Mouse (Mus musculus): ENCODE measurements around the gene Chrna10. TPM values are rescaled to one million over a fixed set of nuclear protein-coding genes. Genes with fewer than 3 reads are reported as not detected.

The Chrna10 gene
- polyA plus RNA-seq, 1 experiment from 2014 or later = not detected

DNA sequence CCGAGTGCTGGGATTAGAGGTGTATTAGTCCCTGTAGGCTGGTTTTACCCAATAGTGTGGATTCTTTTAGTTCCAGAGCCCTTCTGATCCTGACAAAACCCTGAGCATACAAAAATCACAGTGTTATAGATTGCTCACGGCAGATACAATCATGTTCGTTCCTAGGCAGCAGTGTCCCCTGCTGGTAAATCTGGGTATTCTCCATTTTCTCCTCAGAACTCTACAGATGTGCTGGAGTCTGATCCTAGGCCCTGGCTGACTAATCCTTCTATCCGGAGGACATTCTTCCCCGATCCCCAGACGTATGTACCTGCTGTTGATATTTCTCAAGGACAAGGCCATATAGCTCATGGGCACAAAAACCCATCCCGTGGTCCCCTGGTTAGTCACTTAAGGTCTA is 38.1 kb downstream of the Chrna10 start:
- Histone ChIP-seq H3K9me3 (replicated peaks) (no peaks in the 10 kb centered on the region), H3K27me3 (no peaks in the 10 kb centered on the region), H3K9ac (no peak overlapping the region), H3K4me1 (no peaks in the 10 kb centered on the region), H3K27ac (no peak overlapping the region), H3K36me3 (peaks cover 96% of the 10 kb centered on the region), H3K4me3 (replicated peaks) (no peak overlapping the region), H3K4me2 (no peak overlapping the region)
- no peak for ATAC-seq (replicated peaks; ENCODE audit: low FRiP score)
- WGBS = 83% methylated on average over 7 of the region's 7 CpGs

DNA sequence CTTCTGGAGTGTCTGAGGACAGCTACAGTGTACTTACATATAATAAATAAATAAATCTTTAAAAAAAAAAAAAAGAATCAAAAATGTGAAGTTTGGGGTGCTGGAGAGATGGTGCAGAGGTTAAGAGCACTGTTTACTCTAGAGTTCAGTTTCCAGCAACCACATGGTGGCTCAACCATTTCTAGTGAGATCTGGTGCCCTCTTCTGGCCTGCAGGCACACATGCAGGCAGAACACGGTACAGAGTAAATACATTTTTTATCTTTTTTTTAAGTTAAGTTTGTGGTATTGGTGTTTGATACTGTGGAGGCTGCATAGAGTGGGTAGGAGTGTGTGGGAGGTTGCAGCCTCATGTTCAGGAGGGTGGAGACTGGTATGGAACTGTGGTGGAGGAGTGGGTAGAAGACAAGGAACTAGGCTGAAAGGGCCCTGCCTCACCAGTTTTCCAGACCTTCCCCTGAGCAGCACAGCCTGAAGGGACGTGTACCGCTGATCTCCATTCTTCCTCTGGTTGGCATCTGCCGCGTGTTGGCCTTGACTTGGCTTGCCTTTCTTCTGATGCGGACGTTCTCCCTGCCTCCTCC is 39.8 kb downstream of the Chrna10 start:
- 73% methylated on average over 7 of the region's 7 CpGs for WGBS
- Histone ChIP-seq H3K4me3 (replicated peaks) (no peak overlapping the region), H3K9ac (no peak overlapping the region), H3K4me2 (no peak overlapping the region), H3K27me3 (no peaks in the 10 kb centered on the region), H3K36me3 (peaks cover 95% of the 10 kb centered on the region), H3K9me3 (replicated peaks) (no peaks in the 10 kb centered on the region), H3K4me1 (no peaks in the 10 kb centered on the region), H3K27ac (no peak overlapping the region)
- ATAC-seq (replicated peaks; ENCODE audit: low FRiP score) = no peak

DNA sequence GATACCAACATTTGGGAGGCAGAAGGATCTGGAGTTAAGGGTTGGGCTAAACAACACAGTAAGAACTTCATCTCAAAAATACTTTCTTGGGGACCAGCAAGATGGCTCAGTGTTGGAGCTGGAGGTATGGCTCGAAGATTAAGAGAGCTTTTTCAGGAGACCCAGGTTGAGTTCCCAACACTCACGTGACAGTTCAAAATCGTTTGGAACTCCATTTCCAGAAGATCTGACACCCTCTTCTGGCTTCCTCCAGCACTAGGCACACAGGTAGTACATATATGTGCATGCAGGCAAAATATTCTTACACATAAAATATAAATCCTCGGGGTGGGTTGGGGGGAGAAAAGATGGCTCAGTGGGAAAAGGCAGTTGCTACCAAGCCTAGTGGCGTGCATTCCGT is 50.3 kb downstream of the Chrna10 start:
- ATAC-seq (replicated peaks; ENCODE audit: low FRiP score) = no peak
- Histone ChIP-seq H3K9me3 (replicated peaks) (no peaks in the 10 kb centered on the region), H3K36me3 (peaks cover 23% of the 10 kb centered on the region), H3K27ac (0 out of 2 replicates have a peak overlapping the region, but pooled peaks have one; percentile 92), H3K4me2 (peak overlapping the region; percentile 68), H3K4me3 (replicated peaks) (peak overlapping the region; percentile 82), H3K9ac (peak overlapping the region; percentile 73), H3K27me3 (no peaks in the 10 kb centered on the region), H3K4me1 (peaks cover 35% of the 10 kb centered on the region)
- 71% methylated on average over 6 of the region's 6 CpGs for WGBS

DNA sequence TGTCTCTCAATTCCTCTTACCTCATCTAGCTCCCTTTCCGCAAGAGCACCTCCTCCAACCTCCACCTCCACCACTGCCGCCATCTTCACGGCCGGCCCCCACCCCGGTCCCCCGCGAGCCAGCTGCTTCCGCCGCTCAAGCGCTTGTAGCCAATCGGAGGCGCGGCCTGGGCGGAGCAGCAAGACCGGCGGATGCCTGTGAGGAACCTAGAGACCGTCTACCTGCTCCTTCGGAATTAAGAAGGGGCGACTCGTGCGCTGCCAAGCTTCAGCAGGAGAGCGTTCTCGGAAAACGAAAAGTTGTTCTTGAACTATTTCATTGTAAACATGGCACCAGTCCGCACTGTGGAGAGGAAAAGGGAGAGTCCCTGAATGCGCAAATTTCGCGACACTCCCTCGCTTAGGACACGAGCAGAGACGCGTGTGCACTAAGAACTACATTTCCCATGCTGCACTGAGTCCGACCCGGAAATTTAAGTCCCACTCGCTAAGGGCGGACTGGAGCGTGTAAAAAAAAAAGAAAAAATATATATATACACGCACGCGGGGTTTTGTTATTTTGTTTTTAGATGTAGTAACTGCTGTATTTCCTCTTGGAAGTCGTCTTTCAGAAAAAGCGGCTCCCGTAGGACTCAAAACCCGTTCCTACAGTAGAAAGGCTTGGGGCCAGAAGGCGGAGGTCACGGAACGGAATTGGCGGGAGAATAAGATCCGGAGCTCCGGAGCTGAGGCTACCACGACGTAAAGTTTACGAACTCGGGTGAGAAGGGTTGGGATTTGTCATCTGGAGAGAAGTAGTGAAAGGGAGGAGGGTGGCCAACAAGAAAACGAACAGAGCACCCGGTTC is 51.4 kb downstream of the Chrna10 start, which contains the start of the genes Rnf121, Xndc1 and Xntrpc:
TSS of gene Rnf121 (minus strand) at position 424 of the 846 bp plus-strand sequence.
TSS of gene Xndc1 (plus strand) at position 466 of the 846 bp plus-strand sequence.
TSS of gene Xntrpc (plus strand) at position 668 of the 846 bp plus-strand sequence.
- Histone ChIP-seq H3K36me3 (peaks cover 14% of the 10 kb centered on the region; the same call in 1 of the 2 replicates), H3K27me3 (no peaks in the 10 kb centered on the region), H3K9me3 (replicated peaks) (no peaks in the 10 kb centered on the region), H3K4me1 (peaks cover 35% of the 10 kb centered on the region), H3K27ac (peak within 1 kb of the TSS; percentile 92), H3K4me3 (replicated peaks) (peak within 1 kb of the TSS; percentile 82), H3K4me2 (peak within 1 kb of the TSS; percentile 68), H3K9ac (peak within 1 kb of the TSS; percentile 73)
- under 1% methylated on average over 56 of the region's 56 CpGs for WGBS
- ATAC-seq (replicated peaks; ENCODE audit: low FRiP score) = peak; percentile 99

DNA sequence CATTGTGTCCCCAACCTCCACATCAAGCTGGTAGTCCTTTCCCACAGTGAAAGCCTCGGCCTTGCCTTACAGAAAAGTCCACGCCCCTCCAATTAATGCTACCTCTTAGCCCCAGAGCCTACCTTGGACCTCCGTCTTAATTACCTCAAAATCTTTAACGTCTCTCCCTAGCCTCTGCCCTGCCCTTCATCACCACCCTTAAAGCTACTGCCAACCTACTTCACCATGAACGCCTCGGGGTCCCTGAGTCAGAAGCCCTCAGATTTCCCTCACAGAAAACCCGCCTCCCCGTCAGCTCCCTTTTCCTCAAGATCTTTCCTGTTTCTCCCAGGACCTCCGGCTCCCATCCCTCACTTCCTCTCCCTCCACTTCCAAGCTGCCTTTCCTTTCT is 52.0 kb downstream of the Chrna10 start:
- Histone ChIP-seq H3K4me1 (peaks cover 35% of the 10 kb centered on the region), H3K36me3 (peaks cover 16% of the 10 kb centered on the region), H3K27me3 (no peaks in the 10 kb centered on the region), H3K9me3 (replicated peaks) (no peaks in the 10 kb centered on the region), H3K4me3 (replicated peaks) (peak overlapping the region; percentile 82), H3K9ac (peak overlapping the region; percentile 73), H3K27ac (peak overlapping the region; percentile 92; the same call in 1 of the 2 replicates), H3K4me2 (peak overlapping the region; percentile 68)
- ATAC-seq (replicated peaks; ENCODE audit: low FRiP score) = peak; percentile 34
- under 1% methylated on average over 9 of the region's 9 CpGs for WGBS

GRCm38 (mm10) chr7:102063891-102064290 is 52.7 kb downstream of the Chrna10 start:
- no peak overlapping the region for H3K9ac ChIP-seq
- no peaks in the 10 kb centered on the region for H3K27me3 ChIP-seq
- H3K4me3 ChIP-seq (replicated peaks) = peak overlapping the region; percentile 82
- peaks cover 35% of the 10 kb centered on the region for H3K4me1 ChIP-seq
- ATAC-seq (replicated peaks; ENCODE audit: low FRiP score) = no peak
- no peak overlapping the region for H3K27ac ChIP-seq
- H3K36me3 ChIP-seq = peaks cover 22% of the 10 kb centered on the region
- WGBS = 81% methylated on average over 9 of the region's 9 CpGs
- peak overlapping the region; percentile 68 for H3K4me2 ChIP-seq
- H3K9me3 ChIP-seq (replicated peaks) = no peaks in the 10 kb centered on the region

GRCm38 (mm10) chr7:102062203-102062602 is 54.4 kb downstream of the Chrna10 start:
- H3K4me2 ChIP-seq = 0 out of 2 replicates have a peak overlapping the region, but pooled peaks have one; percentile 2

DNA sequence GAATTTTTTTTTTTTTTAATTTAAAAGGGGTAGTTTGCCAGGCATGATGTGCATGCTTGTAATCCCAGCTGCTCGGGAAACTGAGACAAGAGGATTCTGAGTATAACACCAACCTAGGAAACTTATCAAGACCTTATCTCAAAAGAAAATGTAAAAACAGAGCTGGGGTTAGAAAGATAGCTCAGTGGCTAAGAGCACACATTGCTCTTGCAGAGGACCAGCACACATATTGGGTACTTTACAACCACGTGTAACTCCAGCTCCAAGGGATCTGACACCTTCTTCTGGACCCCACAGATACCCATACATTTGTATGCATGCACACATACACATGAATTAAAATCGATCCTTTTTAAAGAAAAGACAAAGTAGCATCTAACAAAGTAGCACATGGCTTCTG is 55.3 kb downstream of the Chrna10 start:
- Histone ChIP-seq H3K36me3 (peaks cover 36% of the 10 kb centered on the region), H3K4me3 (replicated peaks) (no peak overlapping the region), H3K9ac (no peak overlapping the region), H3K4me2 (no peak overlapping the region), H3K4me1 (peaks cover 27% of the 10 kb centered on the region), H3K27ac (no peak overlapping the region), H3K9me3 (replicated peaks) (no peaks in the 10 kb centered on the region), H3K27me3 (no peaks in the 10 kb centered on the region)
- no peak for ATAC-seq (replicated peaks; ENCODE audit: low FRiP score)
- 91% methylated on average over 3 of the region's 3 CpGs for WGBS

More at GRCm38 (mm10) chr7:102062203-102062602, 54.4 kb downstream of the Chrna10 start:
- 58% methylated on average over 1 of the region's 1 CpGs for whole genome bisulfite sequencing
- peak overlapping the region; percentile 34; the same call in 1 of the 2 replicates for H3K27ac ChIP-seq
- no peak overlapping the region for H3K4me3 ChIP-seq (replicated peaks)
- H3K27me3 ChIP-seq = no peaks in the 10 kb centered on the region
- H3K9ac ChIP-seq = no peak overlapping the region
- no peak for ATAC-seq (replicated peaks; ENCODE audit: low FRiP score)
- H3K9me3 ChIP-seq (replicated peaks) = no peaks in the 10 kb centered on the region
- peaks cover 27% of the 10 kb centered on the region for H3K36me3 ChIP-seq
- H3K4me1 ChIP-seq = peaks cover 33% of the 10 kb centered on the region

Other genes starting within 250 kb of the Chrna10 start
- 51.0 and 63.0 TPM in 2 replicates for gene Folr1, start 246.0 kb downstream of the Chrna10 start, polyA plus RNA-seq (2015; fragmentation: Nextera tagmentation; extraction: Ambion mirVana)
- 151 and 158 TPM in 2 replicates for gene Lamtor1, start 210.9 kb downstream of the Chrna10 start, polyA plus RNA-seq (2015; fragmentation: Nextera tagmentation; extraction: Ambion mirVana)
- gene Tomt, start 210.5 kb downstream of the Chrna10 start, polyA plus RNA-seq (2015; fragmentation: Nextera tagmentation; extraction: Ambion mirVana) = 0.24 and 0.53 TPM in 2 replicates
- gene Lrrc51, start 182.9 kb downstream of the Chrna10 start, polyA plus RNA-seq (2015; fragmentation: Nextera tagmentation; extraction: Ambion mirVana) = 9.2 and 9.9 TPM in 2 replicates
- gene Numa1, start 182.7 kb downstream of the Chrna10 start, polyA plus RNA-seq (2015; fragmentation: Nextera tagmentation; extraction: Ambion mirVana) = 70.1 and 73.5 TPM in 2 replicates
- 2.5 and 3.0 TPM in 2 replicates for gene Il18bp, start 98.1 kb downstream of the Chrna10 start, polyA plus RNA-seq (2015; fragmentation: Nextera tagmentation; extraction: Ambion mirVana)
- 28.3 and 28.4 TPM in 2 replicates for gene Rnf121, start 51.4 kb downstream of the Chrna10 start, polyA plus RNA-seq (2015; fragmentation: Nextera tagmentation; extraction: Ambion mirVana)
- gene Xndc1, start 51.3 kb downstream of the Chrna10 start, polyA plus RNA-seq (2015; fragmentation: Nextera tagmentation; extraction: Ambion mirVana) = 33.9 and 39.0 TPM in 2 replicates
- gene Xntrpc, start 51.1 kb downstream of the Chrna10 start, polyA plus RNA-seq (2015; fragmentation: Nextera tagmentation; extraction: Ambion mirVana) = 1.6 and 1.7 TPM in 2 replicates
- not detected in 2 replicates for gene Trpc2, start 33.7 kb downstream of the Chrna10 start, polyA plus RNA-seq (2015; fragmentation: Nextera tagmentation; extraction: Ambion mirVana)
- 2.4 and 3.4 TPM in 2 replicates for gene Art1, start 15.1 kb downstream of the Chrna10 start, polyA plus RNA-seq (2015; fragmentation: Nextera tagmentation; extraction: Ambion mirVana)
- gene Art5, start 7.3 kb downstream of the Chrna10 start, polyA plus RNA-seq (2015; fragmentation: Nextera tagmentation; extraction: Ambion mirVana) = 1.6 and 2.1 TPM in 2 replicates
- 39.0 TPM in 2 replicates for gene Nup98, start 93.3 kb upstream of the Chrna10 start, polyA plus RNA-seq (2015; fragmentation: Nextera tagmentation; extraction: Ambion mirVana)
- gene Pgap2, start 93.4 kb upstream of the Chrna10 start, polyA plus RNA-seq (2015; fragmentation: Nextera tagmentation; extraction: Ambion mirVana) = 72.3 and 75.2 TPM in 2 replicates
- gene Rhog, start 139.2 kb upstream of the Chrna10 start, polyA plus RNA-seq (2015; fragmentation: Nextera tagmentation; extraction: Ambion mirVana) = 53.1 and 59.1 TPM in 2 replicates
- gene Stim1, start 151.0 kb upstream of the Chrna10 start, polyA plus RNA-seq (2015; fragmentation: Nextera tagmentation; extraction: Ambion mirVana) = 14.8 and 16.2 TPM in 2 replicates

All from kidney, embryonic 15.5 days (tissue).